Mouse (Mus musculus) liver, adult 2 months (tissue): ENCODE data around the gene Lrrc8c. TPM values are rescaled to one million over a fixed set of nuclear protein-coding genes. Genes with fewer than 3 reads are reported as not detected.

ENCODE experiments used
- DNase-seq: peaks from one replicate; pipeline ENCODE4 v3.0.0-alpha.2; 2011; ENCODE audit warnings: low read depth, low spot score; ENCODE audit errors: extremely low read depth
- H3K27ac ChIP-seq: fragments of 200-500 bp; replicated peaks from 2 replicates; pipeline ENCODE4 v1.5.1; 2012; ENCODE audit warnings: low read depth, mild to moderate bottlenecking, control low read depth, inconsistent platforms, low read length; ENCODE audit not compliant: insufficient read depth
- H3K27me3 ChIP-seq: fragments of 200-500 bp; 2 replicates; pipeline ENCODE4 v1.6.1; 2012; ENCODE audit warnings: mild to moderate bottlenecking, moderate library complexity, low read length, inconsistent platforms; ENCODE audit not compliant: control insufficient read depth, insufficient read depth
- H3K36me3 ChIP-seq: fragments of 200-500 bp; 2 replicates; pipeline ENCODE4 v1.6.1; 2012; ENCODE audit warnings: low read length, inconsistent platforms; ENCODE audit not compliant: control insufficient read depth, insufficient read depth
- H3K4me1 ChIP-seq: fragments of 200-500 bp; 2 replicates; pipeline ENCODE4 v1.6.1; 2011; ENCODE audit warnings: low read length; ENCODE audit not compliant: control insufficient read depth, insufficient read depth
- H3K4me3 ChIP-seq: fragments of 200-500 bp; 2 replicates; pipeline ENCODE4 v1.5.1; 2011; ENCODE audit warnings: low read depth, mild to moderate bottlenecking, control low read depth, low read length, moderate library complexity; ENCODE audit not compliant: insufficient read depth
- H3K79me2 ChIP-seq: fragments of 200-500 bp; 2 replicates; pipeline ENCODE4 v1.6.1; 2012; ENCODE audit warnings: inconsistent platforms, mild to moderate bottlenecking, low read length, moderate library complexity; ENCODE audit not compliant: control insufficient read depth, insufficient read depth
- H3K9ac ChIP-seq: fragments of 200-500 bp; 2 replicates; pipeline ENCODE4 v1.6.1; 2012; ENCODE audit warnings: low read depth, mild to moderate bottlenecking, control low read depth, inconsistent platforms, low read length
- CTCF ChIP-seq: fragments of 200-500 bp; IDR thresholded peaks from 2 replicates; pipeline ENCODE4 v1.5.1; 2011; ENCODE audit warnings: low read depth, low read length, control low read depth
- POLR2A ChIP-seq: fragments of 200-500 bp; IDR thresholded peaks from 2 replicates; pipeline ENCODE4 v1.6.1; 2011; ENCODE audit warnings: low read length, control low read depth; ENCODE audit not compliant: insufficient read depth; ENCODE audit errors: extremely low read depth
- WGBS: fragments of 180-500 bp; shearing (Covaris S2); methylation state at CpG from one replicate; pipeline ENCODE4 v1.1.7; 2018; 5-methylcytosine and 5-hydroxymethylcytosine counted together
- polyA plus RNA-seq: library from polyadenylated mRNA; depleted of rRNA; stranded (reverse); fragments of >200 nt; gene quantifications from 2 replicates; pipeline ENCODE4 v1.2.3, GENCODE M21; 2012
- total RNA-seq: library from RNA; depleted of rRNA; stranded (reverse); fragments of >200 nt; gene quantifications from 2 replicates; pipeline ENCODE4 v1.2.3, GENCODE M21; 2014

Lrrc8c gene
- total and polyA plus RNA-seq, 2 experiments: 1.5 to 3.3 TPM

GRCm38 (mm10) chr5:105565824-105566223 is 46.6 kb downstream of the Lrrc8c start:
- TF ChIP-seq CTCF (no peak), POLR2A (no peak)
- 76% methylated on average over 4 of the region's 4 CpGs for WGBS
- Histone ChIP-seq H3K79me2 (no peaks in the 10 kb centered on the region; the same call in 1 of the 2 replicates), H3K4me3 (no peak overlapping the region), H3K27ac (no peak overlapping the region), H3K4me1 (no peaks in the 10 kb centered on the region), H3K9ac (no peak overlapping the region), H3K27me3 (no peaks in the 10 kb centered on the region), H3K36me3 (no peaks in the 10 kb centered on the region)
- no peak for DNase-seq

GRCm38 (mm10) chr5:105566852-105567412 is 47.7 kb downstream of the Lrrc8c start:
- no peaks in the 10 kb centered on the region; the same call in 1 of the 2 replicates for H3K79me2 ChIP-seq
- DNase-seq: no peak
- H3K36me3 ChIP-seq: no peaks in the 10 kb centered on the region
- no peak overlapping the region for H3K9ac ChIP-seq
- no peak for TF ChIP-seq POLR2A
- TF ChIP-seq CTCF: no peak
- WGBS: 73% methylated on average over 7 of the region's 7 CpGs
- no peaks in the 10 kb centered on the region for H3K27me3 ChIP-seq
- H3K4me3 ChIP-seq: no peak overlapping the region
- H3K4me1 ChIP-seq: no peaks in the 10 kb centered on the region
- no peak overlapping the region; the same call in 1 of the 2 replicates for H3K27ac ChIP-seq

- no peak for DNase-seq
- Histone ChIP-seq H3K79me2 (no peaks in the 10 kb centered on the region; the same call in 1 of the 2 replicates), H3K27me3 (no peaks in the 10 kb centered on the region), H3K9ac (no peak overlapping the region), H3K4me1 (no peaks in the 10 kb centered on the region), H3K4me3 (no peak overlapping the region), H3K36me3 (no peaks in the 10 kb centered on the region), H3K27ac (no peak overlapping the region)
- 85% methylated on average over 6 of the region's 6 CpGs for WGBS
- TF ChIP-seq CTCF (no peak), POLR2A (no peak)
Measured at GRCm38 (mm10) chr5:105568043-105568747, 49.0 kb downstream of the Lrrc8c start.

GRCm38 (mm10) chr5:105569168-105569567 is 50.0 kb downstream of the Lrrc8c start:
- Histone ChIP-seq H3K4me1 (no peaks in the 10 kb centered on the region), H3K27ac (no peak overlapping the region), H3K27me3 (no peaks in the 10 kb centered on the region), H3K79me2 (no peaks in the 10 kb centered on the region; the same call in 1 of the 2 replicates), H3K36me3 (no peaks in the 10 kb centered on the region), H3K9ac (no peak overlapping the region), H3K4me3 (no peak overlapping the region)
- TF ChIP-seq CTCF: no peak
- no peak for TF ChIP-seq POLR2A
- WGBS: 87% methylated on average over 2 of the region's 2 CpGs
- no peak for DNase-seq

- Histone ChIP-seq H3K27ac (no peak overlapping the region), H3K9ac (no peak overlapping the region), H3K4me1 (no peaks in the 10 kb centered on the region), H3K27me3 (no peaks in the 10 kb centered on the region), H3K4me3 (no peak overlapping the region), H3K79me2 (no peaks in the 10 kb centered on the region; the same call in 1 of the 2 replicates), H3K36me3 (no peaks in the 10 kb centered on the region)
- no peak for DNase-seq
- WGBS: 71% methylated on average over 5 of the region's 5 CpGs
- TF ChIP-seq CTCF (no peak), POLR2A (no peak)
Measured at GRCm38 (mm10) chr5:105572160-105572692, 53.0 kb downstream of the Lrrc8c start.

- Histone ChIP-seq H3K27ac (no peak overlapping the region), H3K79me2 (no peaks in the 10 kb centered on the region; the same call in 1 of the 2 replicates), H3K4me3 (no peak overlapping the region), H3K4me1 (no peaks in the 10 kb centered on the region), H3K36me3 (no peaks in the 10 kb centered on the region), H3K9ac (no peak overlapping the region), H3K27me3 (no peaks in the 10 kb centered on the region)
- TF ChIP-seq POLR2A (no peak), CTCF (no peak)
- DNase-seq: no peak
- WGBS: 66% methylated on average over 7 of the region's 7 CpGs
Measured at GRCm38 (mm10) chr5:105572876-105573275, 53.7 kb downstream of the Lrrc8c start.
